Comparison of ENCODE assay signal across 27 mouse cellular contexts in the genomic region with DNA sequence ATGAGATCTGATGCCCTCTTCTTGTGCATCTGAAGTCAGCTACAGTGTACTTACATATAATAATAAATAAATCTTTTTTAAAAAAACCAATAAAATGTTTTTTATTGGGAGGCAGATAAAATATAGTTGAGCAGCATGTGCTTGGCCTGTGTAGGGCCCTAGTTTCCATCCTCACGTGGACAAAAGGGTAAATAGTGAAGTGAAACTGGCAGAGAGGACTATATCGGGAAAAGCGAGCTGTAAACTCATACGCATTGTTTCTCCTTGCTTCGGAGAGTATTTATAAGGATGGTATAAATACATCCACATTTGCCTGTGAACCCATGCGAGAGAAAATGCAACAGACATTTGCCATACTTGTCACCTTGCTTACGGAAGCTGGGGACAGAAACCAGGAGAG. TPM values are rescaled to one million over a fixed set of nuclear protein-coding genes. Genes with fewer than 3 reads are reported as not detected.
DNase-seq lines count a peak whose midpoint lies in the region; TF ChIP-seq lines count a peak whose summit lies in the region.
"Had no signal": no experiment of that assay in that cellular context is flagged by ENCODE, and none has a peak within 500 bp of the region (broad histone marks: within the 10 kb centered on the region; RNA-seq: fewer than 3 reads in every experiment).

No protein-coding gene starts in this region.

- WGBS in macrophage (ENCODE audit: missing documents): 30% methylated on average over 7 of the region's 7 CpGs

- H3K27ac ChIP-seq in CH12.LX (ENCODE audit: insufficient read depth, low read depth): no peak overlapping the region
- H3K27ac ChIP-seq in ES-E14 (ENCODE audit: insufficient read depth, low read depth, low read length, poor library complexity, severe bottlenecking): peak overlapping the region; percentile 95
- peak overlapping the region; percentile 90 for H3K27ac ChIP-seq in macrophage
- H3K27ac ChIP-seq: forebrain, embryonic 10.5 days; forebrain, embryonic 13.5 days; hindbrain, embryonic 10.5 days; hindbrain, embryonic 13.5 days had no signal

- H3K9ac ChIP-seq in CH12.LX (ENCODE audit: insufficient read depth, low read depth) (no peak overlapping the region), ES-E14 (ENCODE audit: insufficient read depth, low read depth, low read length, poor library complexity, severe bottlenecking) (peak overlapping the region; percentile 63)
- H3K9ac ChIP-seq: forebrain, embryonic 13.5 days; heart, embryonic 12.5 days; hindbrain, embryonic 13.5 days; intestine, embryonic 15.5 days had no signal

- dilution Hi-C loops in CH12.LX (cut with MboI; ENCODE audit: extremely low pct_ligation_motif_present, extremely low pct_unique_long_range_greater_than_20kb, low sequenced_read_pairs): no loop called here

- TF ChIP-seq EP300 in CH12.LX (IDR thresholded peaks at IDR 0.05; ENCODE audit: low read length): no peak

- H3K36me3 ChIP-seq in CH12.LX (replicated peaks in 1 of 2; ENCODE audit: control insufficient read depth in 1 of 2, insufficient read depth in 1 of 2, low read length in 1 of 2) (no peaks in the 10 kb centered on the region), ES-E14 (ENCODE audit: control insufficient read depth, insufficient read depth, low read length, poor library complexity, severe bottlenecking) (no peaks in the 10 kb centered on the region), macrophage (ENCODE audit: inconsistent target) (no peaks in the 10 kb centered on the region)
- H3K36me3 ChIP-seq: forebrain, embryonic 10.5 days; G1E; heart, embryonic 12.5 days; heart, embryonic 15.5 days; hindbrain, embryonic 10.5 days; hindbrain, embryonic 13.5 days; intestine, embryonic 15.5 days had no signal

- TF ChIP-seq RAD21 in CH12.LX (IDR thresholded peaks at IDR 0.05; ENCODE audit: low read depth, low read length): no peak

- no peak overlapping the region for H3K4me3 ChIP-seq in CH12.LX (replicated peaks in 1 of 3; ENCODE audit: low read depth in 2 of 3, low read length in 2 of 3, poor library complexity in 1 of 3)
- H3K4me3 ChIP-seq in ES-E14 (ENCODE audit: insufficient read depth in 1 of 2, low read depth in 1 of 2, low read length in 2 of 2, poor library complexity in 1 of 2, severe bottlenecking in 1 of 2): no peak overlapping the region
- H3K4me3 ChIP-seq in macrophage (ENCODE audit: inconsistent target): no peak overlapping the region
- H3K4me3 ChIP-seq: forebrain, embryonic 10.5 days; forebrain, embryonic 13.5 days; gastrocnemius, adult 2 months; heart, embryonic 12.5 days; heart, embryonic 15.5 days; hindbrain, embryonic 10.5 days; hindbrain, embryonic 13.5 days; intestine, embryonic 15.5 days had no signal

- H3K27me3 ChIP-seq in CH12.LX (replicated peaks): peaks cover 5% of the 10 kb centered on the region
- H3K27me3 ChIP-seq: heart, embryonic 12.5 days; heart, embryonic 15.5 days; intestine, embryonic 15.5 days had no signal

- no peak for DNase-seq in CH12.LX (ENCODE audit: extremely low read depth)
- no peak for DNase-seq in ES-E14 (ENCODE audit: low read depth, low spot score)
- no peak for DNase-seq in B cell, adult 2 months
- DNase-seq in frontal cortex, postnatal 36 days (ENCODE audit: low spot score in 2 of 2): no peak
- no peak for DNase-seq in thymus, postnatal 4 days
- DNase-seq in left cerebral cortex, adult 9 months (ENCODE audit: low spot score in 2 of 2): no peak
- DNase-seq: adrenal gland, postnatal 10 days; cerebellum, adult 11 months; cerebellum, adult 2 months; cerebellum, adult 9-11 months; cerebellum, postnatal 25 days; gastrocnemius, adult 2 months; gastrocnemius, postnatal 14 days; heart, adult 18-20 months; heart, postnatal 10 days; heart, postnatal 36 days had no signal

- peaks cover 17 to 61% of the 10 kb centered on the region in 2 experiments for H3K4me1 ChIP-seq in CH12.LX (ENCODE audit: control insufficient read depth in 1 of 2, insufficient read depth in 2 of 2)
- H3K4me1 ChIP-seq in ES-E14 (ENCODE audit: control insufficient read depth in 2 of 2, insufficient read depth in 2 of 2, low read length in 2 of 2, poor library complexity in 1 of 2): peaks cover 21 to 28% of the 10 kb centered on the region in 2 experiments

- TF ChIP-seq POLR2A in CH12.LX (IDR thresholded peaks at IDR 0.05; ENCODE audit: low read depth, low read length): no peak

- H3K79me2 ChIP-seq in CH12.LX (replicated peaks; ENCODE audit: control insufficient read depth, extremely low read depth, insufficient read depth, poor library complexity, severe bottlenecking) (no peaks in the 10 kb centered on the region), macrophage (ENCODE audit: inconsistent target) (peaks cover 16% of the 10 kb centered on the region)

- H3K4me2 ChIP-seq in CH12.LX (ENCODE audit: insufficient read depth, low read depth, poor library complexity, severe bottlenecking): no peak overlapping the region
- H3K4me2 ChIP-seq: forebrain, embryonic 13.5 days; heart, embryonic 12.5 days; heart, embryonic 15.5 days; hindbrain, embryonic 13.5 days; intestine, embryonic 15.5 days had no signal

- H3K9me3 ChIP-seq in CH12.LX (replicated peaks; ENCODE audit: low read length): no peaks in the 10 kb centered on the region
- no peaks in the 10 kb centered on the region for H3K9me3 ChIP-seq in ES-E14 (ENCODE audit: control insufficient read depth, insufficient read depth, low read depth, low read length)
- H3K9me3 ChIP-seq: forebrain, embryonic 10.5 days; forebrain, embryonic 13.5 days; G1E; heart, embryonic 12.5 days; heart, embryonic 15.5 days; hindbrain, embryonic 10.5 days; hindbrain, embryonic 13.5 days; intestine, embryonic 15.5 days had no signal

- TF ChIP-seq CTCF in CH12.LX (conservative IDR thresholded peaks at IDR 0.05 in 1 of 2, IDR thresholded peaks at IDR 0.05 in 1 of 2; ENCODE audit: low read depth in 2 of 2, low read length in 2 of 2): no peak

- in situ Hi-C loops in CH12.LX (cut with MboI; ENCODE audit: low pct_ligation_motif_present, low pct_unique_long_range_greater_than_20kb, low sequenced_read_pairs): no loop called here
- in situ Hi-C loops in ES-E14 (cut with MboI; ENCODE audit: low sequenced_read_pairs in 2 of 2, unreplicated experiment in 2 of 2): no loop called here

TF ChIP-seq in CH12.LX, 34 proteins besides CTCF, POLR2A, EP300 and RAD21 (continues in another document):
- TF ChIP-seq HCFC1 (IDR thresholded peaks at IDR 0.05; ENCODE audit: low read depth, low read length) (no peak), CHD2 (IDR thresholded peaks at IDR 0.05; ENCODE audit: low read length) (no peak)

TF ChIP-seq in ES-E14, 5 proteins besides CTCF, POLR2A, EP300 and RAD21:
- TF ChIP-seq ZNF384 (IDR thresholded peaks at IDR 0.05; ENCODE audit: low read depth, low read length) (no peak), ZC3H11A (IDR thresholded peaks at IDR 0.05; ENCODE audit: borderline replicate concordance, low read depth, low read length) (no peak)

RNA-seq across cellular contexts. Expression of gene S1pr2, which starts 3.2 kb away (rescaled TPM):
- total RNA-seq in CH12.LX (2012; rRNA removed) (1.6 and 2.0 TPM in 2 replicates), CH12.LX (2014; rRNA removed) (0.84 and 1.3 TPM in 2 replicates), ES-E14 (2012; rRNA removed) (35.7 and 62.4 TPM in 2 replicates)
- polyA plus RNA-seq in CH12.LX (2012; ENCODE audit: insufficient read length, low read depth) (1.4 and 3.2 TPM in 2 replicates), macrophage (2018) (16.4 to 43.0 TPM (median 32.4 TPM) in 3 replicates)
- total RNA-seq in macrophage (2018; cell fraction: chromatin; rRNA removed): 10 to 100 TPM in 19 of 26 experiments, 1 to 10 TPM in 7; 4.2 to 77.2 (median 16.0) TPM
- 10 to 100 TPM in 25 of 26 experiments, 1 to 10 TPM in 1; 9.4 to 57.2 (median 41.3) TPM for total RNA-seq in macrophage (2018; cell fraction: cytosol; rRNA removed)
- 10 to 100 TPM; 12.2 to 88.6 (median 34.5) TPM for total RNA-seq in macrophage (2018; cell fraction: nucleus; rRNA removed)

RNA-seq across cellular contexts. Expression of gene Dnmt1, which starts 20.1 kb away (rescaled TPM):
- 121 and 130 TPM in 2 replicates for total RNA-seq in CH12.LX (2012; rRNA removed)
- 84.8 and 89.9 TPM in 2 replicates for total RNA-seq in CH12.LX (2014; rRNA removed)
- 145 and 190 TPM in 2 replicates for polyA plus RNA-seq in CH12.LX (2012; ENCODE audit: insufficient read length, low read depth)
- total RNA-seq in ES-E14 (2012; rRNA removed): 122 and 124 TPM in 2 replicates
- total RNA-seq in macrophage (2018; cell fraction: chromatin; rRNA removed): 100 to 1,000 TPM in 10 of 26 experiments, 10 to 100 TPM in 16; 13.2 to 201 (median 81.1) TPM
- 10 to 100 TPM; 20.1 to 48.9 (median 40.0) TPM for total RNA-seq in macrophage (2018; cell fraction: cytosol; rRNA removed)
- 100 to 1,000 TPM in 1 of 26 experiments, 10 to 100 TPM in 25; 17.4 to 162 (median 47.9) TPM for total RNA-seq in macrophage (2018; cell fraction: nucleus; rRNA removed)
- 37.5 to 90.6 TPM (median 56.1 TPM) in 3 replicates for polyA plus RNA-seq in macrophage (2018)

RNA-seq across cellular contexts. Expression of gene Mrpl4, which starts 22.8 kb away (rescaled TPM):
- total RNA-seq in CH12.LX (2012; rRNA removed): 98.7 and 103 TPM in 2 replicates
- total RNA-seq in CH12.LX (2014; rRNA removed): 42.1 and 43.9 TPM in 2 replicates
- polyA plus RNA-seq in CH12.LX (2012; ENCODE audit: insufficient read length, low read depth): 83.6 and 94.8 TPM in 2 replicates
- 80.8 and 89.5 TPM in 2 replicates for total RNA-seq in ES-E14 (2012; rRNA removed)
- 10 to 100 TPM; 13.5 to 52.6 (median 33.4) TPM for total RNA-seq in macrophage (2018; cell fraction: chromatin; rRNA removed)
- 10 to 100 TPM; 37.6 to 59.8 (median 51.4) TPM for total RNA-seq in macrophage (2018; cell fraction: cytosol; rRNA removed)
- 10 to 100 TPM; 10.2 to 51.7 (median 31.3) TPM for total RNA-seq in macrophage (2018; cell fraction: nucleus; rRNA removed)
- 27.9 to 56.9 TPM (median 50.5 TPM) in 3 replicates for polyA plus RNA-seq in macrophage (2018)

RNA-seq across cellular contexts. Expression of gene Icam1, which starts 36.0 kb away (rescaled TPM):
- 128 and 202 TPM in 2 replicates for total RNA-seq in CH12.LX (2012; rRNA removed)
- 101 and 102 TPM in 2 replicates for total RNA-seq in CH12.LX (2014; rRNA removed)
- 64.2 and 70.6 TPM in 2 replicates for polyA plus RNA-seq in CH12.LX (2012; ENCODE audit: insufficient read length, low read depth)
- 153 and 310 TPM in 2 replicates for total RNA-seq in ES-E14 (2012; rRNA removed)
- total RNA-seq in macrophage (2018; cell fraction: chromatin; rRNA removed): 1,000 to 10,000 TPM in 13 of 26 experiments, 100 to 1,000 TPM in 10, 10 to 100 TPM in 3; 57.0 to 3,038 (median 1,000) TPM
- total RNA-seq in macrophage (2018; cell fraction: cytosol; rRNA removed): 1,000 to 10,000 TPM in 2 of 26 experiments, 100 to 1,000 TPM in 18, 10 to 100 TPM in 6; 49.9 to 1,322 (median 265) TPM
- total RNA-seq in macrophage (2018; cell fraction: nucleus; rRNA removed): 1,000 to 10,000 TPM in 17 of 26 experiments, 100 to 1,000 TPM in 8, 10 to 100 TPM in 1; 95.6 to 2,581 (median 1,271) TPM
- polyA plus RNA-seq in macrophage (2018): 35.3 to 116 TPM (median 39.2 TPM) in 3 replicates

RNA-seq across cellular contexts. Expression of gene Icam4, which starts 49.4 kb away (rescaled TPM):
- total RNA-seq in CH12.LX (2012; rRNA removed) (2.9 and 3.1 TPM in 2 replicates), CH12.LX (2014; rRNA removed) (1.1 and 1.2 TPM in 2 replicates), ES-E14 (2012; rRNA removed) (1.5 and 3.1 TPM in 2 replicates)
- polyA plus RNA-seq in CH12.LX (2012; ENCODE audit: insufficient read length, low read depth) (0.72 and 0.96 TPM in 2 replicates), macrophage (2018) (not detected in 3 replicates)
- total RNA-seq in macrophage (2018; cell fraction: chromatin; rRNA removed): 10 to 100 TPM in 15 of 26 experiments, 1 to 10 TPM in 8, under 1 TPM in 2, not detected in 1; 0.90 to 99.5 (median 13.5) TPM
- total RNA-seq in macrophage (2018; cell fraction: cytosol; rRNA removed): 1 to 10 TPM in 5 of 26 experiments, under 1 TPM in 17, not detected in 4; 0.17 to 1.9 (median 0.36) TPM
- 10 to 100 TPM in 8 of 26 experiments, 1 to 10 TPM in 14, under 1 TPM in 1, not detected in 3; 0.72 to 41.5 (median 6.8) TPM for total RNA-seq in macrophage (2018; cell fraction: nucleus; rRNA removed)
- total RNA-seq: gastrocnemius, postnatal 4 days had no signal
- polyA plus RNA-seq: forebrain, embryonic 16.5 days had no signal

Comparison
In these comparisons a context has a peak if more than half of its experiments do, and no peak if none do; other contexts are left out.
1. RNA of gene S1pr2, which starts 3.2 kb away (total RNA-seq): 35.7 to 62.4 TPM in ES-E14; 0.84 to 2.0 TPM in CH12.LX; every median in the first group is over 10 times any median in the second.